Mouse (Mus musculus) urinary bladder, postnatal 10 days (tissue): ENCODE results near the gene Cib2.
"Not testable (repeated sequence)": the region's sequence is repeated elsewhere in the genome, so short reads cannot be mapped to it uniquely, and the experiment has no call there.

ENCODE experiments used
- DNase-seq: peaks from one replicate; pipeline ENCODE4 v3.0.0; 2022; ENCODE audit warnings: low spot score

Cib2 gene

DNA sequence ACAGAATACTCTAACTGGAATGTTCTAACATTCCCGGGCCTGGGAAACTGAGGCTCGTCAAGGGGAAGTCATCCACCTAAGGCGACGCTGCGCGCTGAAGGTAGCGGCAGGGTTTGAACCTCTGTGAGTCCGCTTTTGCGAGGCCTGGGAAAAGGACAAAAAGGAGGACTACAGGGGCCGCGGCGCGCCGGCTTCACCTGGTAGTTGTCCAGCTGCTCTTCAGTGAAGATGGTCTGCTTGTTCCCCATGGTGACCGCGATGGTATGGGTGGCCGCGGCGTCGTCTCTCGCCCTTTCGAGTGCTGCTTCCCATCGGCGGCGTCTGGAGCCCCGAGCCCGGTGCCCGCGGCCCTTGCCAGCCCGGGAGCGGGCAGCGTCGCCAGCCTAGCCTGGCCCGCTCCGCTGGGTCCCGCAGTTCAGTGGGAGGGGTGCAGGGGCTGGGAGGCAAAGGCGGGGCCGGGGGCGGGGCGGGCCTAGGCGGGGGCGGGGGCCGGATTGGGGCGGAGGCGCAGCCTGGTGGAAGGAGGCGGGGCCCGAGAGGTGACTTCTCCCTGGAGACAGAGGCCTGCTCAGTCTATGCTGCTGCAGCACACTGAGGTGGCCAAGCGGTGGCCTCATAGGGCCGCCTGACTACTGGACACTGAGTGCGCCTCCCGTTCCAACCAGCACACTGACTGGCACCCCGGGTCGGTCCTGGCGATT lies at the start of gene Cib2:
TSS of gene Cib2 (minus strand) at position 448 of the 701 bp plus-strand sequence.
- DNase-seq: peak; percentile 31

DNA sequence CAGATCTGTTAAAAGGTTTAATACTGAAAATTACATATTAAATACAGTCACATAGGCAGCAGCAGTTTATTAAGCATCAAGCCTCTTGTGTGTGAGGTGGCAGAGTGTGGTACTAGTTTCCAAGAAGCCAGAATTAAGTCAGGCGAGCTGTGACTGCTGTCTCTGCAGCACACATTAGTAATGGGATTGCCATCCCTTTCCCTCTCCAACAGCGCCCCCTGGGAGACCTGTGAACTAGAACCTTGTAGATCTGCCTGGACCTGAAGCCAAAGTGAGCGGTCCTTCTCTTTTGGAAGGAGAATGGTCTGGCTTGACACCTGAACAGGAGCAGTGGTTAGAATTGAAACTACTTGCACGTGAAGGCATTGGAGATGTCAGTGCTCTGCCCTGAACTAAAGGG lies 44.9 kb upstream of the Cib2 start:
- DNase-seq: no peak

GRCm38 (mm10) chr9:54604131-54604654 lies 44.2 kb upstream of the Cib2 start:
- DNase-seq: no peak

- no peak for DNase-seq
These were observed 42.9 kb upstream of the Cib2 start for GRCm38 (mm10) chr9:54602916-54603315.

- no peak for DNase-seq
These were observed 42.4 kb upstream of the Cib2 start for GRCm38 (mm10) chr9:54602386-54602785.

- DNase-seq: no peak
These were observed 36.9 kb upstream of the Cib2 start for GRCm38 (mm10) chr9:54596752-54597465.

DNA sequence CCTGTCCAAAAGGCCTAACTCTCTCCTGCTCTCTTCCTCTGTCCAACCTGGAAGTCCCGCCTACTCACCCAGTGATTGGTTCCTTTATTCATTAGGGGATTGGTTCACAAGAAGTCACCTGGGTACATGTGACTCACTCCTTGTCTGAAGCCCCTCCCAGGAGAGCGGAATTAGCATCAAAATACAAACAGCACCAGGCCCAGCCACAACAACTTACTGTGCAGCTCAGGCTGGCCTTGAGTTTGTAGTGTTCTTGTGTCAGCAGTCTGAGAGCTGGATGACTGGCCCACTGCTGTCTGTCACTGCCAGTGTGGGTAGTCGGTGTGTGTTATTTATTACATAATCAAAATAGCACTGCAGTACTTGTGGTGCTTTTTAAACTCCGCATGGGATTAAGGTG lies 33.6 kb upstream of the Cib2 start:
- DNase-seq: not testable (repeated sequence)

GRCm38 (mm10) chr9:54587863-54588262 lies 27.8 kb upstream of the Cib2 start:
- no peak for DNase-seq

DNA sequence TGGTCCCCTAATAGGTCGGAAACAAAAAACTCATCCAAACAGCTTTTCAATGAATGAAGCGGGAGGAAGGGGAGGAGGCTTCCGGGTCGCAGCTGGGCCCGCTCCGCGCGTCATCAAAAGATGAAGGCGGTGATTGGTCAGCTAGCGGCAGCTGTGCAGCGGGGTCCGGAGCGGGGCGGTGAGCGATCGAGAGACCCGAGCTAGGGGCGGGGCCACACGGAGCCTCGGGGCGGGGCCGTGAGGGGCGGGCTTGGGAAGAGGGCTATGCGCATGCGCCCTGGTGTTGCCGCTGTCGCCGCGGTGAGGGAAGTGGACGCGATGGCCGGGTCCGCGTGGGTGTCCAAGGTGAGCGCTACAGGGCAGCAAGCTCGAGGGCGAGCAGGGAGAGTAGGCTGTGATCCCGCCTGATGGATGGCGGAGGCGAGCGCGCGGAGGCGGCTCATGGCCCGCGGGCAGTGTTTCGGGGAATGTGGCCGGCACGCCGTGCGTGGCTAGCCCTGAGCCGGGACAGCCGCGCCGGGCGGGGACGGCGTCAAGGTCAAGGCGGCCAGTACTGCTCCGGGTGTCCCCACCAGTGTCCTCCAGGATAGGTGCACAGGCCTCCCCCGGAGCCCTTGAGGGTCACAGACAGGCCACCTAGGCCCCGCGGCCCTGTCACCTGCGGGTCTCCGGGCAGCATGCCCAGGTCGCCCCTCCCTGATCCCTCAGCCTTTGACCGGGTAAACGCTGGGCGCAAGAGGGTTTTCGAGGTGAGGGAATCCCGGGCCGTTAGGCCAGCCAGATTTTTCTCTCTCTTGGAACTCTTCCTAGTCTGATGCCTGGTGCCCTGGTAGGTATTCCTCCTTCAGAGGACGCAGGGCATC lies 26.4 kb upstream of the Cib2 start, which contains the start of gene Idh3a:
TSS of gene Idh3a (plus strand) at position 136 of the 863 bp plus-strand sequence.
- peak; percentile 91 for DNase-seq

DNA sequence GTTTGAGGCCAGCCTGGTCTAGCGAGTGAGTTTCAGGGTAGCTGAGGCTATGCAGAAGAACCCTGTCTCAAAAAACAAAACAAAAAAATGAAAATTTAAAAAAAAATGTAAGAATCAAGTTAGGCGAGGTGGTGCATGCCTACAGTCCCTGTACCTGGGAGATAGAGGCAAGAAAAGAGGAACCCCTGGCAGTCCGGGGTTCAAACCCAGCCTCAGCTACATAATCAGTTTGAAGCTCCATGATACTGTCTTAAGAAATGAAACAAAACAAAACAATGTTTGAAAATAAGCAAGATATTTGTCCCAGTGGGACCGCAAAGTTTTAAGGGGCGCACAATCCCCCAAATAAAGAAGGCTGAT lies 25.8 kb upstream of the Cib2 start:
- no peak for DNase-seq

GRCm38 (mm10) chr9:54584127-54584526 lies 24.1 kb upstream of the Cib2 start:
- DNase-seq: not testable (repeated sequence)

DNA sequence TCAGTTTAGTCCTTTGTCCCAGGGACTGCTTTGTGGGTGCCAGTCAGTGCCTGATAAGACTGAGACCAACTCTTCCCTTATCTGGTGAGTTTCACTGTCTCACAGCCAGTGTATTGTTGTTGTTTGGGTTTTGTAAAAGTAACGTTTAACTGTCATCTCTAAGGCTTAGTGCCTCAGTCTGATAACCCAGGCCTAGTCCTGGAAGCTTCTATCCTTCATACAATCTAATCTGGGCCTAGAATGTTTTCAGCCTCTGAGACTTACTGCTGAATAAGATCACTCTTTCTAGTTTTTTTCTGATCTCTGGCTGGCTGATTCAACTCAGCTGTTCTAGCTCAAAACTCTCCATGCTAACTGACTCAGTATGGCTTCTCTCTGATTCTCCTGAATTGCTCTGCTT lies 23.7 kb upstream of the Cib2 start:
- DNase-seq: no peak

DNA sequence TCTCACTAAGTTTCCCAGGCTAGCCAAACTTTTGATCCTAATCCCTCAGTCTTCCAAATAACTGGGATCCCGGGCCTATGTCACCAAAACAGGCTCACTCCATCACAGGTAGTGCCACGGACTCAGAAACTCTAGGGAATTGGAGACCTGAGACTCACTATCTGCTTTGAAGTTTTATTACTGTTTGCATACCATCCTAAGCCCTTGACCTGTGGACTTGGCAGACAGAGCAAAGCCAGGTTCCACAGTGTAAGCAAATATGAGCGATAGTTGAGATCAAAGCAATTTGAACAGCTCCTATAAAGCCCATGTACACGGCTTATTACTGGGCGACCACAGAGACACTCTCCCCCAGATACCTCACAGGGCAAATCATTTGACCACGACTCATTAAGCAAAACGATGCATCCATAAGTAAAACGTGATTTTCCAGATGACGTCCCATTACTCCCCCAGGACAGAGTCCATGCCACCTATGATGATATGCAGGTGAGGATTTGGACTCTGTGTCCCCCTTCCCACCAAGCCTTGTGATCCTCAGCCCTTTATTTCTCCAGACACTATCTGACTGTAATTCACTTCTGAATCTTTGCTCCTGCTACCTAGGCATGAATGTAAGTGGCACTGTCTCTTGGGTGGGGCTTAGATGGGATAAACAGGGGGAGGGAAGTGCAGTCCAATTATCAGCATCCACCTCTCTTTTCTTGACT lies 11.3 kb upstream of the Cib2 start:
- DNase-seq: no peak

- DNase-seq: no peak
These were observed 8.7 kb upstream of the Cib2 start for GRCm38 (mm10) chr9:54568732-54569131.

- DNase-seq: no peak
These were observed 6.9 kb upstream of the Cib2 start for GRCm38 (mm10) chr9:54566958-54567357.

DNA sequence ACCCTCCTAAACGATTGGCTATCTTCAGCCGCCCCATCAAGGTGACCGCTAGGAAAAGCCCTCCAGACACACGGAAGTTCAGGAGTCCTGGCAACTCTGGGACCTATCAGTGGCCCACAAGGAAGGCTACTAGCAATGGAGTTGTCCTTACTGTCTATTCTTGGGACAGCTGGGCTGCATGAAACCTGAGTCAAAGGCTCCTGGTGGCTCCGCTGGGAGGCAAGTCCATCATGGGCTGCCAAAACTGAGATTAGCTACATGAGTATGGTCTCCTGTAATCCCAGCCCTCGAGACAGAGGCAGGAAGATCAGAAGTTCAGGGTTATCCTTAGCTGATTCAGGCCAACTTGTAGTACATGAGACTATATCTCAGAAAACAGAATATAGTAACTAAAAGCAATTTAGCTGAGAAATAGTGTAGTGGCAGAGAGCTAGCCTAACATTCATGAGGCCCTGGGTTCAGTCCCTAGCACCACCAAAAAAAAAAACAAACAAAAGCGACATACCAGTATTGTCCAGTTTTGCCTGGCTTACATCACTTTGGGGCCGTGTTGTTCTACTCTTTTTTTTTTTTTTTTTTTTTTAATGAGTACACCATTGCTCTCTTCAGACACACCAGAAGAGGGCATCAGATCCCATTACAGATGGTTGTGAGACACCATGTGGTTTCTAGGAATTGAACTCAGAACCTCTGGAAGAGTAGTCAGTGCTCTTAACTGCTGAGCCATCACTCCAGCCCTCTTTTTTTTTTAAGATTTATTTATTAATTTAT lies 998 bp upstream of the Cib2 start:
- DNase-seq: no peak

DNA sequence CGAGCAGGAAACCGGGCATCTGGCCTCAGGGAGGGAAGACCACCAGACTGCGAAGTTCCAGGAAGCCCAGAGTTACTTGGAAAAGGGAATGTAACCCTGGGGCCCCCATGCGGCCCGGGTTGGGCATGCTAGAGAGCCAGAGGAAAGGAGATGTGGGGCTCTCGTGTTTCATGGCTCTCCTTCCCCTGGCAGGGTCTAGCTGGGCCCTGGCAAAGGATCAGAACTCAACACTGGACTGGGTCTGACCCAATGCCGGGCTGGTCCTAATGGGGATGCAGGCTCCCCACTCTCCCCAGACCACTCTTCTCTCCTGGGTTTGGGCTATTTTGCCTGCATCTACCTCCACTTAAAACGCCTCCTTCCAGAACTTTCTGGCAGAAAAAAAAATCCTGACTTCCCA lies 1.3 kb downstream of the Cib2 start:
- no peak for DNase-seq

DNA sequence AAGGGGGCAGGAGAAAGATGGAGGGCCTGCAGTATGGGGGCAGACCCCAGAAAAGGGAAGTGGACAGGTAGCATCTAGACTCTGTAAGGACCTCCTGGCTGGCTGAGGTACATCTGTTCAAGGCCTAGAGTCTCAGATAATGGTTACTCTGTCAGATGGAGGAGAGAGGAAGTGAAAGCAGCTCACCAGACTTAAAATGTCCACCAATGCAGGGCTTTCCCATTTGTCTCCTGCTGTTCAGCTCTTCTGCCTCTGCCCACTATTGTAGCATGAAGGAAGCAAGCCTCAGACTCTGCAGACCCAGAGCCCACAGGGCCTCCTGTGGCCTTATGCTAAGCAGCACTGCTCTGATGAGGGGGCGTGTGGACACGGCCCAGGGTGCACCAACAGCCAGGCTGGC lies 5.0 kb downstream of the Cib2 start:
- DNase-seq: no peak

DNA sequence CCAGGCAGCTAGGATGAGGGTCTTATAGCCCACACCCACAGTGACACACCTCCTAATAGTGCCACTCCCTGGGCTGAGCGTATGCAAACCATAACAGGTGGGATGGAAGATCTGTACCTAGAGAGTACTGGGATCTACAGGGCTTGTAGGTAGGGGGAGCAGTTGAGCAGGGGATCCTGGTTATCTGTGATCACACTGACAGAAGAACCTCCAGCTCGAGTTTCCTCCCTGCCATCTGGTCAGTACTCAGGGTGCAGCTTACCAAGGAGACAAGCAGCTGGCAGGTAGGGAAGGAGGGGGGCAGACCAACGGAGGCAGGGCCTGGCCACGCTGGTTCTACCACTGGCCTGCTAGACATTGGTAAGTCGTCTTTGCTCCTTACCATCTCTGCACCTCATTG lies 7.6 kb downstream of the Cib2 start:
- DNase-seq: no peak

DNA sequence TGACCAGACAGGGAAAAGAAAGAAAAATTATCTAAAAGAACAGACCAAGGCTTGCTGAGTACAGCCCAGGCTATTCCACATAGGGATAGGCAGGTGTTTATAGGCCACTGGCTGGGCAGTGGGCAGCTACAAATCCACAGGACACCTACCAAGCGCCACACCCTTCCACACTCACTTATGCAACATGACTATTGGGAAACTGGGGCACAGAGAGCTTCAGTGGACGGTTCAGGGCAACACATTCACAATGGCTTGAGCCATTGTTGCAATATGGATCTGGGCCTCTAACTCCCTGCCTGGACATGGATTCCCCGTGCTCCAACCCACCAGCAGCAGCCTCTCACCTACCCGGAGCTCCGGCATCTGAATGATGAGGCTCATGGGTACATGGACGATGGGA lies 10.6 kb downstream of the Cib2 start:
- DNase-seq: no peak

GRCm38 (mm10) chr9:54547536-54547935 lies 12.5 kb downstream of the Cib2 start:
- DNase-seq: no peak
